Mouse (Mus musculus) ES-Bruce4 (cell line): ENCODE measurements around the gene Ntn5. TPM values are rescaled to one million over a fixed set of nuclear protein-coding genes. Genes with fewer than 3 reads are reported as not detected.

Experiments used
- H3K27ac ChIP-seq: 2 replicates; pipeline ENCODE4 v1.5.1; 2012; ENCODE audit warnings: low read length, inconsistent platforms; ENCODE audit not compliant: insufficient read depth
- H3K27me3 ChIP-seq: 2 replicates; pipeline ENCODE4 v1.6.1; 2012; ENCODE audit warnings: mild to moderate bottlenecking, low read length, inconsistent platforms; ENCODE audit not compliant: control insufficient read depth, poor library complexity, insufficient read depth, severe bottlenecking
- H3K36me3 ChIP-seq: 2 replicates; pipeline ENCODE4 v1.6.1; 2012; ENCODE audit warnings: inconsistent platforms, mild to moderate bottlenecking, low read length, moderate library complexity; ENCODE audit not compliant: control insufficient read depth, poor library complexity, insufficient read depth, severe bottlenecking
- H3K4me1 ChIP-seq: one replicate; pipeline ENCODE4 v1.8.1; 2011; ENCODE audit warnings: low read length; ENCODE audit not compliant: control insufficient read depth, insufficient read depth
- H3K4me3 ChIP-seq: 2 replicates; pipeline ENCODE4 v1.5.1; 2011; ENCODE audit warnings: low read depth, mild to moderate bottlenecking, low read length
- H3K9ac ChIP-seq: 2 replicates; pipeline ENCODE4 v1.6.1; 2012; ENCODE audit warnings: low read depth, mild to moderate bottlenecking, inconsistent platforms; ENCODE audit not compliant: poor library complexity, severe bottlenecking
- H3K9me3 ChIP-seq: replicated peaks from 2 replicates; pipeline ENCODE4 v1.6.1; 2012; ENCODE audit warnings: mild to moderate bottlenecking, low read length, inconsistent platforms; ENCODE audit not compliant: control insufficient read depth, poor library complexity, insufficient read depth, severe bottlenecking
- CTCF ChIP-seq: IDR thresholded peaks from one replicate; pipeline ENCODE4 v1.8.1; 2011; ENCODE audit warnings: low read depth, low read length
- EP300 ChIP-seq: IDR thresholded peaks from 2 replicates; pipeline ENCODE4 v1.6.1; 2011; ENCODE audit warnings: low read depth, low read length; ENCODE audit not compliant: insufficient read depth
- POLR2A ChIP-seq: IDR thresholded peaks from one replicate; pipeline ENCODE4 v1.8.1; 2011; ENCODE audit warnings: low read length; ENCODE audit not compliant: insufficient read depth
- polyA plus RNA-seq: library from polyadenylated mRNA; stranded (reverse); fragments of >200 nt; gene quantifications from 2 replicates; pipeline ENCODE4 v1.2.4, GENCODE M21; 2011; ENCODE audit warnings: low read depth; ENCODE audit not compliant: missing spikeins, insufficient read depth, insufficient read length

The Ntn5 gene
- polyA plus RNA-seq, 1 experiment, result 0.51 TPM

DNA sequence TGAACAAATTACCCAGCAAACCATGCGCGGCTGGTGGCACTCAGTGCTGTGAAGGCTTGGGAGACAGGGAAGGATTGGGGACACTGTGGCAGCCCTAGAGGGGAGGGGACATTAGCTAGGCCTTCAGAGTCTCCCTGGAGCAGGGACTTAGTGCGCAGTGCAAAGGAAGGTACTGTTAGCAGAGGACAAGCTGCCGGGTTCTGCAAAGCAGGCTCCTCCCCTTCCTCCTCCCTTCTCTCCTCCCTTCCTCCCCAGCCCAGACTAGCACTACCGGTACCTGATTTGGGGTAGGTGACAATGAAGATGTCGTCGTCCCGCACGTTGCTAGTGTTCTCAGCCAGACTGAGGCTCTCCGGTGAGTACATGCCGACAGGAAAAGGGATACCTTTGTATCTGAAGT lies 58.0 kb downstream of the Ntn5 start:
- Histone ChIP-seq H3K27ac (no peak overlapping the region), H3K27me3 (no peaks in the 10 kb centered on the region), H3K4me1 (peaks cover 2% of the 10 kb centered on the region), H3K9me3 (no peaks in the 10 kb centered on the region), H3K36me3 (no peaks in the 10 kb centered on the region), H3K9ac (peak overlapping the region; percentile 10; the same call in 1 of the 2 replicates), H3K4me3 (peak overlapping the region; percentile 63)
- TF ChIP-seq EP300 (no peak), POLR2A (peak; percentile 63)

DNA sequence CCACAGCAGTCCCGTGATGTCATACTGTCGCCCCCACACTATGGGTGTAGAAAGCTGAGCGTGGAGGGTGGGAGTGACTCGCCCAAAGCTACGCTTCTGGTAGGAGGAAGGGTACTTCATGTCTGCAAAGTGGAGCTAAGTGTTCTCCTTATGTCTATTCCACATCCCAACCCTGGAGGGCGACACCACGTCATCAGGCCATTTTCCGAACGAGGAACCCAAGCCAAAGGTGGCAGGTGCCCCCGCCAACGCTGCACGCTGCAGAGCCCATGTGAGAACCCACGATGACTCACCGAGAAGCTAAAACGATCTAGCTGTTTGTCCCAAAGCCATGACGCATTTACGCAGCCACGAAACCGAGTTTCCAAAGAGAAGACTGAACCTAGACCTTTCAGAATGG lies 58.5 kb downstream of the Ntn5 start:
- H3K9me3 ChIP-seq, result no peaks in the 10 kb centered on the region
- peaks cover 4% of the 10 kb centered on the region for H3K4me1 ChIP-seq
- no peaks in the 10 kb centered on the region for H3K27me3 ChIP-seq
- TF ChIP-seq CTCF, result peak; percentile 33
- no peak for TF ChIP-seq EP300
- no peaks in the 10 kb centered on the region for H3K36me3 ChIP-seq
- peak overlapping the region; percentile 63 for H3K4me3 ChIP-seq
- no peak overlapping the region for H3K27ac ChIP-seq
- peak overlapping the region; percentile 10; the same call in 1 of the 2 replicates for H3K9ac ChIP-seq

Other genes starting within 250 kb of the Ntn5 start
- 24.4 and 26.7 TPM in 2 replicates for gene Gys1, start 249.2 kb upstream of the Ntn5 start, polyA plus RNA-seq
- gene Ruvbl2, start 245.9 kb upstream of the Ntn5 start, polyA plus RNA-seq, result 263 and 267 TPM in 2 replicates
- 5,956 and 6,533 TPM in 2 replicates for gene Ftl1, start 224.1 kb upstream of the Ntn5 start, polyA plus RNA-seq
- gene Bax, start 217.1 kb upstream of the Ntn5 start, polyA plus RNA-seq, result 250 and 287 TPM in 2 replicates
- 1.3 and 2.4 TPM in 2 replicates for gene Tulp2, start 202.1 kb upstream of the Ntn5 start, polyA plus RNA-seq
- gene Gm45808, start 197.2 kb upstream of the Ntn5 start, polyA plus RNA-seq, result not detected in 2 replicates
- 15.3 and 15.5 TPM in 2 replicates for gene Dhdh, start 195.2 kb upstream of the Ntn5 start, polyA plus RNA-seq
- gene Nucb1, start 173.6 kb upstream of the Ntn5 start, polyA plus RNA-seq, result 105 and 119 TPM in 2 replicates
- 15.5 and 18.6 TPM in 2 replicates for gene Ppp1r15a, start 157.8 kb upstream of the Ntn5 start, polyA plus RNA-seq
- 14.3 and 18.6 TPM in 2 replicates for gene Plekha4, start 157.7 kb upstream of the Ntn5 start, polyA plus RNA-seq
- gene Hsd17b14, start 129.1 kb upstream of the Ntn5 start, polyA plus RNA-seq, result 55.0 and 62.2 TPM in 2 replicates
- 104 and 144 TPM in 2 replicates for gene Bcat2, start 113.9 kb upstream of the Ntn5 start, polyA plus RNA-seq
- 0.94 and 1.7 TPM in 2 replicates for gene Fgf21, start 68.5 kb upstream of the Ntn5 start, polyA plus RNA-seq
- 3.0 and 3.9 TPM in 2 replicates for gene Fut1, start 66.7 kb upstream of the Ntn5 start, polyA plus RNA-seq
- gene Izumo1, start 62.2 kb upstream of the Ntn5 start, polyA plus RNA-seq, result 4.6 and 5.8 TPM in 2 replicates
- 2.5 and 3.0 TPM in 2 replicates for gene Rasip1, start 56.5 kb upstream of the Ntn5 start, polyA plus RNA-seq
- 2.2 and 4.1 TPM in 2 replicates for gene Mamstr, start 44.0 kb upstream of the Ntn5 start, polyA plus RNA-seq
- 0.87 TPM in 1 of 2 replicates, not detected in the other for gene Fut2, start 17.6 kb upstream of the Ntn5 start, polyA plus RNA-seq
- gene Sec1, start 10.4 kb downstream of the Ntn5 start, polyA plus RNA-seq, result 1.1 and 1.4 TPM in 2 replicates
- gene Car11, start 15.8 kb downstream of the Ntn5 start, polyA plus RNA-seq, result 6.0 and 9.7 TPM in 2 replicates
- gene Dbp, start 21.1 kb downstream of the Ntn5 start, polyA plus RNA-seq, result 6.7 and 6.9 TPM in 2 replicates
- 1,593 and 1,677 TPM in 2 replicates for gene Rpl18, start 31.4 kb downstream of the Ntn5 start, polyA plus RNA-seq
- 10.4 and 11.1 TPM in 2 replicates for gene Sphk2, start 34.0 kb downstream of the Ntn5 start, polyA plus RNA-seq
- 0.85 and 1.4 TPM in 2 replicates for gene Fam83e, start 37.2 kb downstream of the Ntn5 start, polyA plus RNA-seq
- gene Spaca4, start 41.8 kb downstream of the Ntn5 start, polyA plus RNA-seq, result not detected in 2 replicates
- gene Lmtk3, start 99.7 kb downstream of the Ntn5 start, polyA plus RNA-seq, result 9.6 and 11.3 TPM in 2 replicates
- 5.4 and 6.4 TPM in 2 replicates for gene Sult2b1, start 100.6 kb downstream of the Ntn5 start, polyA plus RNA-seq
- 75.1 and 75.8 TPM in 2 replicates for gene Cyth2, start 130.6 kb downstream of the Ntn5 start, polyA plus RNA-seq
- gene Kcnj14, start 140.8 kb downstream of the Ntn5 start, polyA plus RNA-seq, result 0.75 TPM in 1 of 2 replicates, not detected in the other
- gene Grwd1, start 146.9 kb downstream of the Ntn5 start, polyA plus RNA-seq, result 32.3 and 36.3 TPM in 2 replicates
- gene Kdelr1, start 188.8 kb downstream of the Ntn5 start, polyA plus RNA-seq, result 98.0 and 102 TPM in 2 replicates
- 0.43 and 0.68 TPM in 2 replicates for gene Grin2d, start 194.4 kb downstream of the Ntn5 start, polyA plus RNA-seq
- gene Syngr4, start 212.7 kb downstream of the Ntn5 start, polyA plus RNA-seq, result 2.0 and 3.4 TPM in 2 replicates
- 21.7 and 28.2 TPM in 2 replicates for gene Tmem143, start 212.9 kb downstream of the Ntn5 start, polyA plus RNA-seq
- gene Emp3, start 237.4 kb downstream of the Ntn5 start, polyA plus RNA-seq, result 10.6 and 11.0 TPM in 2 replicates
- 7.6 and 10.2 TPM in 2 replicates for gene Ccdc114, start 240.1 kb downstream of the Ntn5 start, polyA plus RNA-seq